Mouse (Mus musculus): ENCODE measurements at regions not wholly inside any gene's neighbourhood (a gene's known extent, or its start where the extent isn't known, plus 50 kb on each side); places are given as distances from the start of the nearest gene placed in this dataset.

GRCm38 (mm10) chr14:76188105-76188645, 77.5 kb downstream of the Nufip1 start:
- no peak for DNase-seq (ENCODE audit: low spot score in 2 of 2)

GRCm38 (mm10) chr14:76195324-76195723, 84.6 kb downstream of the Nufip1 start:
- DNase-seq (ENCODE audit: low spot score in 2 of 2), result no peak

GRCm38 (mm10) chr14:76197357-76197756, 86.7 kb downstream of the Nufip1 start:
- no peak for DNase-seq (ENCODE audit: low spot score in 2 of 2)

- DNase-seq (ENCODE audit: low spot score in 2 of 2), result no peak
Measured at GRCm38 (mm10) chr14:76198406-76198805, 87.7 kb downstream of the Nufip1 start.

- DNase-seq (ENCODE audit: low spot score in 2 of 2), result no peak
Measured at GRCm38 (mm10) chr14:76202595-76202994, 91.9 kb downstream of the Nufip1 start.

- no peak for DNase-seq (ENCODE audit: low spot score in 2 of 2)
Measured at GRCm38 (mm10) chr14:76203135-76203534, 92.4 kb downstream of the Nufip1 start.

- no peak for DNase-seq (ENCODE audit: low spot score in 2 of 2)
Measured at GRCm38 (mm10) chr14:76216446-76217177, 105.9 kb downstream of the Nufip1 start.

GRCm38 (mm10) chr14:76217178-76217500, 106.4 kb downstream of the Nufip1 start:
- peak; percentile 40 to 41 for DNase-seq (ENCODE audit: low spot score in 2 of 2)

- no peak for DNase-seq (ENCODE audit: low spot score in 2 of 2)
Measured at GRCm38 (mm10) chr14:76217571-76218256, 107.0 kb downstream of the Nufip1 start.

- no peak for DNase-seq (ENCODE audit: low spot score in 2 of 2)
Measured at GRCm38 (mm10) chr14:76220952-76221351, 110.3 kb downstream of the Nufip1 start.

- DNase-seq (ENCODE audit: low spot score in 2 of 2), result no peak
Measured at GRCm38 (mm10) chr14:76221617-76222319, 111.1 kb downstream of the Nufip1 start.

- no peak for DNase-seq (ENCODE audit: low spot score in 2 of 2)
Measured at GRCm38 (mm10) chr14:76222320-76222626, 111.6 kb downstream of the Nufip1 start.

- no peak for DNase-seq (ENCODE audit: low spot score in 2 of 2)
Measured at GRCm38 (mm10) chr14:76223036-76223650, 112.5 kb downstream of the Nufip1 start.

GRCm38 (mm10) chr14:76223903-76224302, 113.2 kb downstream of the Nufip1 start:
- DNase-seq (ENCODE audit: low spot score in 2 of 2), result no peak

- DNase-seq (ENCODE audit: low spot score in 2 of 2), result no peak
Measured at GRCm38 (mm10) chr14:76225532-76225931, 114.8 kb downstream of the Nufip1 start.

- DNase-seq (ENCODE audit: low spot score in 2 of 2), result no peak
Measured at GRCm38 (mm10) chr14:76226621-76227297, 116.1 kb downstream of the Nufip1 start.

- DNase-seq (ENCODE audit: low spot score in 2 of 2), result no peak
Measured at GRCm38 (mm10) chr14:76228968-76229555, 118.4 kb downstream of the Nufip1 start.

- DNase-seq (ENCODE audit: low spot score in 2 of 2), result no peak
Measured at GRCm38 (mm10) chr14:76239856-76240493, 129.3 kb downstream of the Nufip1 start.

- DNase-seq (ENCODE audit: low spot score in 2 of 2), result no peak
Measured at GRCm38 (mm10) chr14:76243581-76244337, 133.1 kb downstream of the Nufip1 start.

Measured in spleen, postnatal 36 days (tissue).